Mouse (Mus musculus) brain, embryonic 14.5 days (tissue): ENCODE measurements around the gene Suclg1. TPM values are rescaled to one million over a fixed set of nuclear protein-coding genes. Genes with fewer than 3 reads are reported as not detected.

Experiments
- DNase-seq: peaks from one replicate; pipeline ENCODE4 v3.0.0-alpha.2; 2011; ENCODE audit warnings: low read depth
- CTCF ChIP-seq: fragments of 200-500 bp; IDR thresholded peaks from 2 replicates; pipeline ENCODE4 v1.5.1; 2012; ENCODE audit warnings: inconsistent platforms, mild to moderate bottlenecking, moderate library complexity, borderline replicate concordance; ENCODE audit not compliant: insufficient read depth, insufficient read length; ENCODE audit errors: extremely low read depth
- POLR2A ChIP-seq: fragments of 200-500 bp; IDR thresholded peaks from 2 replicates; pipeline ENCODE4 v1.6.1; 2012; ENCODE audit warnings: mild to moderate bottlenecking, inconsistent platforms, borderline replicate concordance; ENCODE audit not compliant: poor library complexity, insufficient read depth, insufficient read length, severe bottlenecking; ENCODE audit errors: extremely low read depth
- polyA plus RNA-seq: library from polyadenylated mRNA; depleted of rRNA; stranded (reverse); fragments of >200 nt; gene quantifications from 2 replicates; pipeline ENCODE4 v1.2.3, GENCODE M21; 2012; rRNA removed

Suclg1 gene
- 89.7 and 105 TPM in 2 replicates for polyA plus RNA-seq

DNA sequence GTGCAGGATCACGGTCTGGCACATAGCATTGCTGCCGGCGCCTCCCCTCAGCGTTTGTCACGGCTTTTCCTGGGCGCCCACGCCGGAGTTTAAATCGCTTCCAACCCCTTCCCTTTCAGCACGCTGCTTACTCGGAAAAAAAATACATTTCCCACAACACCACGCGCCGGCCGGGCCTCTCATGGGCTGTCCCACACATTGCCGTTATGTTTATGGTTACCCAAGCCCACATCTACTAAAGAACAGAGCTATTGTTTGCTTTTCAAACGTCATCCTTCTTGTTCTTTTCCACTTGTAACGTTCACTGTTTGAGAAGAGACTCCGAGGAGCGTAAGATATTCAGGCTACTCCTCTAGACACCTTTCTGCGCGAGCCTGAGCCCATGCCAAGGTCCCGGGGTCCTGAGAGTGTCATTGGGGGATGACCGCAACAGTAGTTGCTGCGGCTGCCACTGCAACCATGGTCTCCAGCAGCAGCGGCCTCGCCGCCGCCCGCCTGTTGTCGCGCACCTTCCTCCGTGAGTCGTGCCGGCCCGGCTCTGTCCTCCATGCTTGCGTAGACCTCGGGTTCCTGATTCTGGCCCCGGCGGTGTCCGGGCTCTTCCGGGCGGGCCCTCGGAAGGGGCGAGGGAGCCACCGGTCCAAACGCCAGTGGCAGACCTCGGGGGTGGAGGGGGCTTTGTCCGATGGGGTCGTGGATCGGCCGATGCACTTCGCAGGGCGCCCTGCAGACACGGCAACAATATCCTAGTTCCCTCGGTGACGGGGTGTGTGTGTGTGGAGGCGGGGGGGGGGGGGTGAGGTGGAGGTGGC is at the start of gene Suclg1:
Gene Suclg1 (plus strand): TSS at position 146 of the 812 bp plus-strand sequence.
- peak; percentile 96 for DNase-seq
- peak; percentile 69; the same call in 1 of the 2 replicates for TF ChIP-seq POLR2A
- no peak for TF ChIP-seq CTCF

DNA sequence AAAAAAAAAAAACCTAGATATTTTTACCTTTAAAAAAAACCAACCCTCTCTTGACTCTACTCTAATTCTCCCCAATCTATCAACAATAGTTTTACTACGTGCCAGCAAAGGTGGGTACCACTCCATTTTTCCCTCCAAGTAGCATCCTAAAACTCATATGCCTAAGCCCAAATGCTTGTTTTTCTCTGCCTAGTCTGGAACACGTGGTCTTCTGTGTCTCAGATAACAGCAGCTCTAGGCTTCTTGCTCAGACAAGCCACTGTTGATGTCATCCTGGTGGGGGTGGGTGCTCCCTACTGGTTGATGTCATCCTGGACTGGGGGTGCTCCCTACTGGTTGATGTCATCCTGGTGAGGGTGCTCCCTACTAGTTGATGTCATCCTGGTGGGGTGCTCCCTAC is 44.5 kb upstream of the Suclg1 start:
- DNase-seq = no peak
- no peak for TF ChIP-seq POLR2A
- TF ChIP-seq CTCF = no peak

DNA sequence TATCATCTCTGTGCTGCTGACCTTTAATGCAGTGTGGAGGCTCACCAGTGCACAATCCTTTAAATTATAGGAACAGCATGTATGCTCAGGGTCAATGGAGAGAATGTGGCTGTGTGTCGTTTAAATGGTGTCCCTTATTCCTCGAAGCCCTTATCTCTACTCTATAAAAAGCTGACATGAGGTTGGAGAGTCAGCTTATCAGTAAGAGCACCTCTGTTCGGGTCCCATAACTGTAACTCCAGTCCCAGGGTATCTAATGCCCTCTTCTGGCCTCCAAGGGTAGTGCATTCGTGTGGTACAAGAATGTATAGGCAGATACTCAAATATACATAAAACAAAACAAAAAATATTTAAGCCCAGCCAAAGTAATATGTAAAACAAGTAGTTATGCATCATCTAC is 43.2 kb upstream of the Suclg1 start:
- no peak for TF ChIP-seq POLR2A
- peak; percentile 24; the same call in 1 of the 2 replicates for TF ChIP-seq CTCF
- no peak for DNase-seq

DNA sequence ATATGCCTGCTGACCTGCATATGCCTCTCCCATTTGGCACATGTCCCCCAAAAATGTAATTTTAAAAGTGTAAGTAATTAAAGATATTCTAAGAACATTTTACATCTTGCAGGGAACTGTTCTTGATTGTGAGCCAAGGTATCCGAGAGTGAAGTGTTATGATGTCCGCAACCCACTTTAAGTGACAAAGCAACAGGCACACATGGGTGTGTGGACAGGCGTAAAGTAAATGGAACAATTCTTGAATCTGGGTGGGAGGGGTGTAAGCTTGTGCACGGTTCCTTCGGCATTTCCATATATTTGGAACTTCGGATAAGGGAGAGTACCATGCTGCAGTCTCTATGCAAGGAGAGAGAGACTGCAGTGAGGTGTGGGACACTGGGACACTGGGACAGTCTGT is 38.6 kb upstream of the Suclg1 start:
- TF ChIP-seq POLR2A (no peak), CTCF (no peak)
- no peak for DNase-seq

DNA sequence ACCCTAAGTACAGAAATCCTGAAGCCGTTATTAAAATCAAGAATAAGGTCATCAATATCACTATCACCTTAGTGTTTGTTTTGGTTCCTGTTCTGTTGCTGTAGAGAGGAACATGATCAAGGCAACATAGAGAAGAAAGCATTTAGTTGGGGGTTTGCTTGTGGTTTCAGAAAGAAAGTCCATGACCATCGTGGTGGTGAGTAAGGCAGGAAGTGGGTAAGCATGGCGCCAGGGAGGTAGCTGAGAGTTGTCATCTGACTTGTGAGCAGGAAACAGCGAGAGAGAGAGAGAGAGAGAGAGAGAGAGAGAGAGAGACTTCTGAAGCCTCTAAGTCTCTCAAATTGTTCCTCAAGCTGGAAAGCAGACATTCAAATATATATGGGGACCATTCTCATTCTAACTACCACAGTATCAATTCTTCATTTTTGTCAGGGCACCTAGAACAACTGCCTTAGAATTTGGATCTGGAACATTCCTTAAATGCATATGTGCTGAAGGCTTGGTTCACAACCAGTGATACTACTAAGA is 37.7 kb upstream of the Suclg1 start:
- DNase-seq = no peak
- no peak for TF ChIP-seq CTCF
- TF ChIP-seq POLR2A = no peak

DNA sequence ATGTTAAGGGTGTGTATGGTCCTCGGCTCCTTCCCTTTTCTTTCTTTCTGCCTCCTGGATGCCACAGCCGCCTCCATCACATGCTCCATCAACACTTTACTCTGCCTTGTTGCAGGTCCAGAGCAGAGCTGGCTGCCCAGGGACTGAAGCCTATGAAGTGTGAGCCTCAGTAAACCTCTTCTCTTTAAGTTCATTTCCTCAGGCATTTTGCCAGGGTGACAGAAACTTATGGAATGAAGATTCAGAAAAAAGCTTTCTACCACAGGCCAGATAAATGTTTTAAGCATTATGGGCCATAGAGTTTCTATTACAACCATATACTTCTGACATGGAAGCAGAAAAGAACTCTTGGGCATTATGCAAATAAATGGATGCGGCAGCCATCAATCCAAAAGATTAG is 37.1 kb upstream of the Suclg1 start:
- no peak for TF ChIP-seq POLR2A
- TF ChIP-seq CTCF = no peak
- DNase-seq = no peak

DNA sequence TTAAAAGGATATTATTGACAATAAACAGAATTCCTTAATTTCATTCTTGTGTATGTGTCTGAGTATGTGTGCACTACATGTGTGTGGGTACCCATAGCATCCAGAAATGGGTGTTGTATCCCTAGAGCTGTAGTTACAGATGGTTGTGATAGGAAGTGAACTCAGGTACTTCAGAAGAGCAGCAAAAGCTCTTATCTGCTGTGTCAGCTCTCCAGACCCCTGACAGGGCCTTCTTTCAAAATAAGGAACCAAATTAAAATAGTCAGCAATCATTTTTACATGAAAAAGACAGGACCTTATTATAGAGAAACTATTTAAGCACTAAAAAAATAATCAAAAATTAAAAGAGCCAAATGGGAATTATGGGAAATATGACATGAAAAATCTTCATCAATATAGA is 36.6 kb upstream of the Suclg1 start:
- TF ChIP-seq CTCF = no peak
- no peak for TF ChIP-seq POLR2A
- DNase-seq = no peak

DNA sequence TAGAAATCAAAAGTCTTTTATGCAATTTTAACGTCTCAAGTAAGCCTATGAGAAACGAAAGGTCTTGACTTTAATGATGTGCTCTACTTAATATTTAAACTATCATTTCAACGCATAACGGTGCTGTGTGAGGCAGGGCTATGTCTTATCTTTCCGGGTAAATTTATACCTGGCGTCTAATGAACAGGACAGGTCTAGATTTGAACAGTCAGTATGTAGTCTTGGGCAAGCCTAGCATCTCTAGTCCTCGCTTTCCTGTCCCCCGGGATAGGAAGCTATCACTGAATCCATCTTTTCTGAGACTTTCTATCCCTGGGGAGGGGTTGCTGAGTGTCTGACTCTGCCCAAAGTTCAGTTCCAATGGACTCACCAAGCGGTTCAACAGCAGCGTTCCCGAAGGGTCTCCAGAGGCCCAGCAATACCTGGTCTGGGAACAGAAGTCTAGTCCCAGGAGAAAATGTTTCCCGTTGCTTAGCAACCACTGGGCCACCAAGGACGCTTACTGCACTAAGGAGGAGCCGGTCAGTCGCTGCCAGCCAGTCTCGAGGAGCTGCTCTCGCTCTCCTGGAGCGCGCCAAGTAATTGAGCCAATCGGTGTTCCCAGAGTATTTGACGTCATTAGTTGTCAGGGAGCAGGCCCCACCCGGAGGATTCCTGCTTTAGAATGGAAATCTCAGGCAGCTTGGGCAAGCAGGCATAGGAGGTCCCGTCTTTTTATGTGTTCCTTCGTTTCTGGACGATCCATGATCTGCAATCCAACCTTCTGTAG is 26.8 kb upstream of the Suclg1 start, which contains the start of gene Dnah6:
Gene Dnah6 (minus strand): TSS at position 463 of the 769 bp plus-strand sequence.
- DNase-seq = peak; percentile 98
- TF ChIP-seq CTCF (no peak), POLR2A (no peak; the same call in 1 of the 2 replicates)

DNA sequence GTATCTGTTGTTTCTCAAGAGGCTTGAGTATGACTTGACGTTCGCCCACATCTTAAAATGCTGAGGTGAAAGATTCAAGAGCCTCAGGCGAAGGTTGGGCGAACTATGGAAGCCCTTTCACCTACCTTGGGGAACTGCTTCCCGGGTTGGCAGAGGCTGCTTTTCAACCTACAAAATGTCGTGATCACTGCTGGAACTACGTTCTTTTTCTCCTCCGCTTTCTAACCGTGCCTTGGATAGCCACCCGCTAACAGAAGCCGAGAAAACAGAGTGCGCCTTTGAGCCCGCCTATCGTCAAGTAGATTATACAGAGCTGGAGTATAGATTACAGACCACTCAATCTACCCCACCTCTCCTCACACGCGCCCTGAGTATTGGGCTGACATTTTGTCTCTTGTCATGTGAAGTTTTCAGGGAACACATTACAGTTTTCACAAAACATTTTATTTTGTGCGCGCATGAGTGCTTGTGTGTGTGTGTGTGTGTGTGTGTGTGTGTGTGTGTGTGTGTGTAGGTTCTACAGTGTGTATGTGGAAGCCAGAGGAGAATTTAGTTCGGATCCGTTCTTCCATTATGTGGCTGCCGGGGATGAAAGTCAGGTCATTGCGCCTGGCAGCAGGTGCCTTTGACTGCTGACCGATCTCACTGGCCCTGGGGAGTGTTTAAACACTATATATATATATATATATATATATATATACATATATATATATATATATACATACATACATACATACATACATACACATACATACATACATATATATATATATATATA is 26.0 kb upstream of the Suclg1 start:
- TF ChIP-seq POLR2A (no peak), CTCF (no peak)
- peak; percentile 73 for DNase-seq

DNA sequence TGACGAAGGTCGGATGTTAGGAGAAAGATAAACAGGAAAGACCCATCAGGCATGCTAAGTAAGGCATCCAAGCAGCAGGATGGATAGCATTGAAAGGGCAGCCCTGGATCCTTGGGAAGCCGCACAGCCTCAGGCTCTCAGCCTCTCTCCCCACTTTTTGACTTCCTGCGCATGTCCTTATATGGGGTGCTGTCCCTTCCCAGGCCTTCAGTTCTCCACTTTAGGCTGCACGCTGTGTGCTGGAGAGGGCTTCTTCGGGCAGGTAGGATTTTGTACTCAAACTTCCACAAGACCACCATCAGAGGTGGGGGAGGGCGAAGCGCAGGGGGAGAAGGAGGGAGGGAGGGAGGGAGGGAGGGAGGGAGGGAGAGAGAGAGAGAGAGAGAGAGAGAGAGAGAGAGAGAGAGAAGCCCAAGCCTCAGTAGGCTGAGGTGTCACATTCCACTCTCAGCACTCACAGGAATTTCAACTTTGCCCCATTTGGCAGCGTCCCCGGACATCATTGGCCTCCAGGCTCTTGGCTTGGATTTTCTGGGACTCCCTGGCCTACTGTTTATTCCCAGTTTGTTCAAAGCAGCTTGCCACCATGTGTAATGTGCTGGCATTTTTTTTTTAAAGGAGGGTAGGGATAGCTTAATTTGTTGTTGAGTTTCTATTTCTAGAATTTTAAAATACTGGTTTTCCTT is 25.2 kb upstream of the Suclg1 start:
- no peak for TF ChIP-seq POLR2A
- no peak for TF ChIP-seq CTCF

DNA sequence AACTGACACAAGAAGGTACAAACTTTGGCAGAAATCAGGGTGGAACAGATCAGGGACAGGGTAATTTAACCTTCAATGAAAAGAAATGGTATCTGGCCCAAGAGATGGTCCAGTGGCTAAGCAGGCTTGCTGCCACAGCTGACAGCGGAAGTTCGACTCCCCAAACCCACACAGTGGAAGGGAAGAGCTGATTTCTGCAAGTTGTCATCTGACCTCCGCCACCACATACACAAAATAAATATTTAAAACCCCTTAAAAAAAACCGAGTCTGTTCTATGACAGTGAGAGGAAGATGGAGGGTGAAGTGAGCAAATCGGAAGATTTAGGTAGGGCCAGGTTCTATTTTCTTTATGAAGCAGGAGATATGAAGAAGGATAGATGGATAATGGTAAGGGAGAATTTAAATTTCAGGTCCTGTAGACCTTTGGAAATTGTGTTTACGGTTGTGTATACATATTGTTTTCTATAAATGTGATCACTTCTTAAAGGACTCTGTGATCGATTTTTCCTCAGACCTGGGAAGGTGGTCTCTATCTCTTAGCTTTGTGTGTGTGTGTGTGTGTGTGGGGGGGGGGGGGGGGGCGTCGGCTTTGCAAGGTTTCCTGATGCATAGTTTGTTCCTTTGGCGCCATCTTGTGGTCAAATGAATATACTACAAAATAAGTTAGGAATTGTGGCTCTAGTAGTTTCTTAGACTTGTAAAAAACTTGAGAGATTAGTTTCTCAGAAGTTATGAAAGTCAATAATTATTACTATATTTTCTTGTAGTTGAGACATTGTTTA is 20.6 kb upstream of the Suclg1 start:
- peak; percentile 33; the same call in 1 of the 2 replicates for TF ChIP-seq CTCF
- no peak for TF ChIP-seq POLR2A
- DNase-seq = peak; percentile 83

More for the DNA sequence above, 25.2 kb upstream of the Suclg1 start:
- DNase-seq = peak; percentile 88
